Mouse (Mus musculus) 3T3-L1 (cell line): Measurements from ENCODE around the gene Cpeb4.

Source experiments
- DNase-seq: peaks from one replicate; pipeline ENCODE4 v3.0.0-alpha.2; 2015; ENCODE audit warnings: low read depth, low spot score

Gene Cpeb4

DNA sequence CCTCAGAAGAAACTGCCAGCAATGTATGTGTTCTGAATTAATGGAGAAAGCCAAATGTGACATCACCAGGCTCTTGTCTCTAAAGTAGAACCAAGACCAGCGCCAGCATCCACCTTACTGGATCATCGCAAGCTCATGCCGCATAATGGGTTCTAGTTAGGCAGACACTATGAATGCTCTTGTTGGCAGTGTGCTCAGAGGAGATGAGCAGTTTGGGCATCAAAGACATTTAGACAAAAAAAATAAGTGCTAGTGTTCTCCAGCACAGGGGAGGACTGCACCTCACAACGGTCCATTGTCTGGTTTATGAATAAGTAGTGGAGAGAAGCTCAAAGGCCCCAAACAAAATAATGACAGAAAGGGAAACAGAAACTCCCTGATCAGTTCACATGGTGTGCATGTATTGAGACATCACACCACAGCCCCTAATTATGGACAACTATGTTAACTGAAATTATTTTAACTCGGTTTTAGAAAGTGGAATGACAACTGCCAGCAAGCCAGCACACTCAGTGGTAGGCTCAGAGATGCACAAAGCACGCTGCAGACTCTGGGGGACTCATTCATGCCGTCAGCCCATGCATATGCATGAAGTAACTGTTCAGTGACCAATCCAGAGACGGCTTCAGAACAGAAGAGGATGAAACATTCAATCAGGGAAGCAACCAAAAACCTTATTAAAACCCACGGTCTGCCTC, 25.1 kb upstream of the Cpeb4 start:
- no peak for DNase-seq

GRCm38 (mm10) chr11:31847469-31847805, 24.6 kb upstream of the Cpeb4 start:
- DNase-seq = no peak

DNA sequence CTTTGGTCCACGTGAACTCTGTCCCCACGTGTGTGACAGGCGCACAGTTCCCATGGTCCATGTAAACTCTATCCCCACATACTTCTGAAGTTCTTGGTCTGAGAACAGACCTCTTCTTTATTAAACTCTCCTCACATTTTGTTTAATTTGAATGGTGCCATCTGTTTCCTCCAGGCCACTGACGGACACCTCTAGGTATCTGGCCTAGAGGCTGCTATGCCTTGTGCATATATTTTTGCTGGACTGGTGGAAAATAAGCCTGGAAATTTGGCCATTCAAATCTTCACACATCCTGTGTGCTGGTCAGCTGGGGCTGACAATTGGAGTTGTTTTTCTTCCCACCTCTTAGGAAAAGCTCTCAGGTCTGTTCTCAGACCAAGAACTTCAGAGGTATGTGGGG, 23.3 kb upstream of the Cpeb4 start:
- DNase-seq = no peak

DNA sequence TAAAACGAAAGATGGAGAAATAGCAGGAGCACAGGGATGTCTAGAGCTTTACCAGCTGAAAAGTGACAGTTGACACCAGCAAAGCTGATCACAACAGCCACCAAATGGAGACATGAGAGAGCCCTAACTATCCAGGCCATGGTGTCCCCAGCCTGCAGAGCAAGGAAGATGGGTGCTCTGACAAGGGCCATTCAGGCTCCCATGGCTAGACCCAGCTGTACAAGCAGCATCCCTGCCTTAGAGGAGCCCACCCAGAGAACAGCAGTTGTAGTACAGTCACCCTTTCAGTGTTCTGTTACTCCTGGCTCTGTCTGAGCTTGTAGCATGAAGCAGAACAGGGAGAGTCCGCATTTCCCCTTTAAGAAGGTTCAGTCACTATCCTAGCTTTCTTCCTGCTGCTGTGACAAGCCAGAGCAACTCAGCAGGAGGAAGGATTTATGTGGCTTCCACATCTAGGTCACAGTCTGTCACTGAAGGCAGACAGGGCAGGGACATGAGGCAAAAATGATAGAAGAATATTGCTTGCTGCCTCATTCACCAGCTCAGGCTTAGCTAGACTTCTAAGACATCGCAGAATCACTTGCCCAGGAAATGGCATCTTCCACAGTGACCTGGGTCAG, 21.7 kb upstream of the Cpeb4 start:
- no peak for DNase-seq

DNA sequence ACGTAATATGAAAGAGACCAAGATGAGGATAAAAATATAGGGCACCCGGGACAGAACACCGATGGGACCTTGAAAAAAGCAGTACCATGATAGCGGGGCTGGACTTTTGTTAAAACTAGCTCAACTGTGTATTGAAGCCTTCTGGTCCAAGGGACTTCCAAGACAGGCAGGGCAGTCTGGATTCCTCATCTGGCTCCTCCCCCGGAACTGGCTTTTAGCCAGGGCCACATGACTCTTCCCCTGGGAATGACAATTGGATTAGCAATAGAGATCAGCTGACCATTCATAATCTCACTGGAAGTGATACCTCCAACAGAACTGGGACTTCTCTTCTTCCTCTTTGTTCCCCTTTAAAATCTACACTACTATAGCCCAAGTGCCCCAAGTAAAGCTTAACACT, 21.0 kb upstream of the Cpeb4 start:
- DNase-seq = peak; percentile 61

DNA sequence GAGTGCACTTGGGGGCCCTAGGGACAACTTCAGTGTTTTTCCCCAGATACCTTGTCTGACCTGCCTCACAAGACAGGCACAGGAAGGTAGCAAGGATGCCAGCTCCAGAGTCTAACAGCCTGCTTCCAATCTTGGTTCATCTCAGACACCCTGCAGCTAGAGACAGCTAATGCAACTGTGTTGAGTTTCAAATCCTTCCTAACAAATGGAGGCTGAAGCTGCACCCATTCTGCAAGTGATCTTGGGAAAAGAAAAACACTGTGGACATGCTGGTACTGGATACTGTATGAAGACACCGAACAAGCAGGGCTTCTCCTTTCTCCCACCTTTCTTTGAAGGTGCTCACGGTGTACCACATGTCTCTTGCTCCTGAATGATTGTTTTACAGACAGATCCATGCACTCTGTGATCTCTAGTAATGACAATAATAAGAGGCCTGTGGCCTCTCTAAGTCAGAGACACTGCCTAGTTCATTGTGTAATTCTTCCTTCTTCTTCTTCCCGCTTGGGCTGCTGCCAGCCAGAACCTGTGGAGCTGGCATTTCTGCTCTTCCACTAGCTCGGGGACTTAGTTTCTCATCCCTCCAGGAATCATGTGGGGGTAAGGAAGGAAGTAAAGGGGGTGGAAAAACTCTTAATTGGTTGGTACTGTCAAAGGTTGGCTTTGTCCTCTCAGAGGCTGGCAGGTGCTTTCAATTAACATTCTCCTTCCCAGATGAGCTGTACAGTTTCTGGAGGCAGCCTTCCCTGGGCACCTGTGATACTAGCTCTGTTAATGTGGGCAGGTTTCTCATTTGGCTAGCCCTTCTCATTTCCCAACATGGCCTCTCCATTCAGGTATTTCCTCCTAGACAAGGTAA, 20.1 kb upstream of the Cpeb4 start:
- DNase-seq = no peak

- DNase-seq = no peak
Observed at GRCm38 (mm10) chr11:31854955-31855354, 17.1 kb upstream of the Cpeb4 start.

- no peak for DNase-seq
Observed at GRCm38 (mm10) chr11:31857479-31857878, 14.5 kb upstream of the Cpeb4 start.

DNA sequence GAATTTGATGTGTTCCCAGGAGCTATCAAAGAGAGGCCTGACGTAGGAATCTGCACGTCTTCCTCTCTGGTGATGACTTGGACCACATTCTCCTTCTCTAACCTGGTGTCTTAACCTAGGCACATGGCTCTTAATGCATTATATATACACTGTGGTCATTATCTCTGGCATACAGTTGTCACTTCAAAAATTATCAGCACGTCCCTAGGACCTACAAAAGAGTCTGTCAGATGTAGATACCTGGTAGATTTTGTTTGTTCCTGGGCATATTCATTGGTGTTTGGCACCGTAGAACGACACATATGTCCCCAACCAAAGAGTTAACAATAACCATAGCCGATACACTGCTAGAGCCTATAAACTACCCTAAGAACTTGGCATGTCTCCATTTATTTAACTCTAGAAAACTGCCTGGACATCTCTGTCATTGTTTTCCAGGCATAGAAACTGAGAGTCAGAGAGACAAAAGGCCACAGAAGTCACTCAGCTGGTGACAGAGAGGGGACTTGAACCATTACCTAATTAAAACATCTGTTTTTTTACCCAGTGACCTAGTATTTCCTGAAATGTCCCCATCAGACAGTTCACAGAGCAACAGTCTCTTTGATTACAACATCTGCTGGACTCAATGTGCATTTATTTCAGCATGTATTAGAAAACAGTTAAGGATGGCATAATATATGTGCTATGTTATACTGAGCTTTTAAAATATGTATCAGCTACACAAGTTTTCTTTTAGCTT, 10.7 kb upstream of the Cpeb4 start:
- DNase-seq = no peak

GRCm38 (mm10) chr11:31867976-31868375, 4.0 kb upstream of the Cpeb4 start:
- peak; percentile 32 for DNase-seq

GRCm38 (mm10) chr11:31870285-31871010, 1.6 kb upstream of the Cpeb4 start:
- DNase-seq = peak; percentile 98

DNA sequence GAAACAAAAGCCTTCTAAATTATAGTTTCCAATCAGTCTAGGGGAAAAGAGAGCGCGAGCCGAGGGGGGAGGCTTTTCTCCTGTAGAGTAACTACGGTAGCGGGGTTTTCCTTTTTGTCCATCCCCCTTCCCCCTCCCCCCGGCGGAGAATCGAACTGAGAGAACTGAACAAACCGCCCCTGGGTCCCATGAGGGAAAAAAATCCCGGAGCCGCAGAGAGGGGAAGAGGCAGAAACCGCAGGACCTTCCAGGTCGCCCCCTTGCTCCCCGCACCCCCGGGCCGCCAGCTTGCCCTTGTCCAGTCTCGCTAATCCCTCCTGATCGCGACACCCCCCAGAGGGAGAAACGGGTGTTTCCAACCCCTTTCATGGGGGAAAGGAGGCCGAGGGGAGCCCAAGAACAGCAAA, 873 bp upstream of the Cpeb4 start:
- DNase-seq = peak; percentile 53

DNA sequence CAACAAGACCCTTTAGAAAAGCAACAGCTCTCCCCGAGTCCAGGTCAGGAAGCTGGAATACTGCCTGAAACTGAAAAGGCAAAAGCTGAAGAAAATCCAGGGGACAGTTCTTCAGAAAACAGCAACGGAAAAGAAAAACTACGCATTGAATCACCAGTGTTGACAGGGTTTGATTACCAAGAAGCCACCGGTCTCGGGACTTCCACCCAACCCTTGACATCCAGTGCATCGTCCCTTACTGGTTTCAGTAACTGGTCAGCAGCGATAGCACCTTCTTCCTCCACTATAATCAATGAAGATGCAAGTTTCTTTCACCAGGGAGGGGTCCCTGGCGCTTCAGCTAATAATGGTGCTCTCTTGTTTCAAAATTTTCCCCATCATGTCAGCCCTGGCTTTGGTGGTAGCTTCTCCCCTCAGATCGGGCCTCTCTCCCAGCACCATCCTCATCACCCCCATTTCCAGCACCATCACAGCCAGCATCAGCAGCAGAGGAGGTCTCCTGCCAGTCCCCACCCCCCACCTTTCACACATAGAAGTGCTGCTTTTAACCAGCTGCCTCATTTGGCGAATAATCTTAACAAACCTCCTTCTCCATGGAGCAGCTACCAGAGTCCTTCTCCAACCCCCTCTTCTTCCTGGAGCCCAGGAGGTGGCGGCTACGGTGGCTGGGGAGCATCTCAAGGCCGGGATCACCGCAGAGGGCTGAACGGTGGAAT, 693 bp downstream of the Cpeb4 start:
- no peak for DNase-seq

DNA sequence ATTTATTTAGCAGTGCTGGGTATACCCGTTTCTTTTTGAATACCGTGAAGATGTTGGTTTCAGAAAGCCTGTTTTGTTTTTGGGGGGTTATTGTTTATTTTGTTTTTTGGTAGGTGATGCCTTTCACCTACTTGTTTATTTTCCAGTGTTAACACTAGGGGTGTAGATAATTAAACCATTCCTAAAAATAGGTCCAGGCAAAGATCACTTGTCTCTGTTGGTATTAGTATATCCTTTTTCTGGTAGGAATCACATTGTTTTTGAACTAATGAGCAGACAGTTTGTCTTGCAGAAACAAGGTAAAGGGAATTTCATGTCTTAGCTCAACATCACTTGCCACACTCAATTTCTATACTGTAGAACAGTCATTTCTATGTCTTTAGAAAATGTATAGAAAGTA, 2.1 kb downstream of the Cpeb4 start:
- no peak for DNase-seq

- no peak for DNase-seq
Observed at GRCm38 (mm10) chr11:31883671-31884070, 11.7 kb downstream of the Cpeb4 start.

- no peak for DNase-seq
Observed at GRCm38 (mm10) chr11:31885765-31886164, 13.8 kb downstream of the Cpeb4 start.

GRCm38 (mm10) chr11:31888229-31888628, 16.2 kb downstream of the Cpeb4 start:
- DNase-seq = no peak

DNA sequence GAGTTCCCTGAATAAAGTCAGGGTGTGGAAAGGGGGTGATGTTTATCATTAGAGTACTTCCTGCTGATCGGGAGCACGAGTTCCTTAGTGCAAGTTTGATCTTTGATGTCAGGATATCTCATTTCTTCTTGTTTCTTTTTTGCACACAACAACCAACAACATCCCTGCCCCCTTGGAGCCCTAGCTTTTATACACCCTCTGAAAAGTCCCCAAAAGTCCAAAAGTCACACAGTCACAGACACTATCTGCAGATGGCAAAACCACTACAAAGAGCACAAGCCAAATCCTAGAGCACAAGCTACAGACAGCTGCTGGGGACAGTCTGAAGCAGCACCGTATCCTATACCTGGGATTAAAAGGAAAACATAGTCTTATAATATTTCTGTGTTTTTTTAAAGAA, 20.1 kb downstream of the Cpeb4 start:
- no peak for DNase-seq

- no peak for DNase-seq
Observed at GRCm38 (mm10) chr11:31893639-31894038, 21.6 kb downstream of the Cpeb4 start.

DNA sequence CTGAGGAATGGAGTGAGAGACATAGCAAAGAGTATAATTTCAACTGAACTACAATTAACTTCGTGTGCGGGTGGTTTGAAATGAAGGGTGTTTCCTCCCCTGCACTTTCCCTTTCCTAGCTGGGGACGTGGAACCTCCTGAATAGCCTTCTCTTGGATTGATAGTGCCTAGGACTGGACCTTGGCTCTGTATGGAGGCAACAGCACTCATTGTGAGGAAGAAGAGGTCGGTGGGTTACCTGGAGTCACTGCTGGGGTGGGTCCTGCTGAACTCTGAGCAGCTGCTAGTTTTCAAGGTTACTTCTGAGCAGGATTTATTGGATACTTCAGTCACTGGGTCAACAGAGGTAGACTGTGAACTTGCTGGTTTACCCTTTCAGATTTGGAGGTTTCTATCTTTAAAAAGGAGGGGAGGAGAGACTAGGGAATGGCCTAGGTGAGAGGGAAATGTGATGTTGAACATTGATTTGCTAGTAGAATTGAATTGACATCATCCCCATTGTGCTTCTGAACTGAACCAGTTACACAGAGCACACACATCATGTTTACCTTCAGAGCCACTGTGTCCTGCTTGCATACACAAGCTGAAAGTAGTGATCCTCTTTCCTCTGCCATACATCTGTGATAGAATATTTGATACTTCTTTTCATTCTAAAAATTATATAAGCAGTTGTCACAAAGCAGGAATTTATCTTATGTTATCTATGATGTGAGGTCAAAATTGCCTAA, 24.2 kb downstream of the Cpeb4 start:
- DNase-seq = no peak
